Mouse (Mus musculus) spleen, embryonic (tissue): ENCODE measurements around the gene Mettl13.

Experiments used
- CTCF ChIA-PET: fragments of 350-600 bp; sonication (Branson Sonifier 250); formaldehyde crosslinking; loops from one replicate; lab custom pipeline; 2022; lab: Charles Lee

Mettl13 gene

DNA sequence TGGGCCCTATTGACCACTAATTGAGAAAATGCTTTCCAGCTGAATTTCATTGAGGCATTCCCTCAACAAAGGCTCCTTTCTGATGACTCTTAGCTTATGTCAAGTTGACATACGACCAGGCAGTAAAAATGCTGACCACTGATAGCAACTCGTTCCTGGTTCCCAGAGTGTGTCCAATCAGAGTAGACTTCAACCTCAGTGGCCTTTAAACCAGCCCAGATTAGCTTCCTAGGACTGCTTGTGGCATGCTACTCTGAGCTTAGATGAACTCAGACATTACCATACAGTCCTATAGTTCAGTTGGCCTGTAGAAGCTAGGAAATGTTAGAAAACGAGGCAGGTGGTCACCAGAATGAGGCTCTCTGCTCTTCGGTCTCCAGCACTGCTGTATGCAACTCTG lies 16.0 kb downstream of the Mettl13 start:
- CTCF ChIA-PET, result no interaction called here

DNA sequence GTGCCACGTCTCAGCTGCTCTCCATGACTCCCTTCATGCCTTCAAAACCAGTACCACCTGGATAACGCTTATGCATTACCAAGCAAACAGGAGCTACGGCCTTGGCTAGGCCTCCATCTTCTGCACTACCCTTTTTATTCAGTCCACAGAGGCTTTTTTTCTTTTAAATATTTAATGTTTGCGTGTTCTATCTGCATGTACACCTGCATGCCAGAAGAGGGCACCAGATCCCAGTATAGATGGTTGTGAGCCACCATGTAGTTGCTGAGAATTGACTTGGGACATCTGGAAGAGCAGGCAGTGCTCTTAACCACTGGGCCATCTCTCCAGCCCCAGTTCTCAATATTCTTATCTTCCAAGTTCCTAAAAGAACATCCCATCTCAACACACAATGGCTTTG lies 16.8 kb downstream of the Mettl13 start:
- CTCF ChIA-PET, result interaction anchor here (0.5 kb wide), 1 partner anchor 1191 kb away, joined by 3 read pairs; no protein-coding TSS in a partner anchor

DNA sequence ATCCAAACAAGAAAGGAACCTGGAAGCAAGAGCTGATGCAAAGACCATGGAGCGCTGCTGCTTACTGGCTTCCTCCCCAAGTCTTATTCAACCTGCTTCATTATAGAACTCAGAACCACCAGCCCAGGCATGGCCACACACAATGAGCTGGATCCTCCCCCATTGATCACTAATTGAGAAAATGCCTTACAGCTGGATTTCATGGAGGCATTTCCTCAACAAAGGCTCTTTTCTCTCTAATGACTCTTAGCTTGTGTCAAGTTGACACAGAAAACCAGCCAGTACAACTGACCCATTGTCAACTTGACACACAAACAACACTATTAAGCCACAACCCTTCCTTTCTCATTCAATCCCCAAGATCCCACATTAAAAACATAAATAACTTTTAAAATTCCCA lies 17.7 kb downstream of the Mettl13 start:
- CTCF ChIA-PET, result no interaction called here

DNA sequence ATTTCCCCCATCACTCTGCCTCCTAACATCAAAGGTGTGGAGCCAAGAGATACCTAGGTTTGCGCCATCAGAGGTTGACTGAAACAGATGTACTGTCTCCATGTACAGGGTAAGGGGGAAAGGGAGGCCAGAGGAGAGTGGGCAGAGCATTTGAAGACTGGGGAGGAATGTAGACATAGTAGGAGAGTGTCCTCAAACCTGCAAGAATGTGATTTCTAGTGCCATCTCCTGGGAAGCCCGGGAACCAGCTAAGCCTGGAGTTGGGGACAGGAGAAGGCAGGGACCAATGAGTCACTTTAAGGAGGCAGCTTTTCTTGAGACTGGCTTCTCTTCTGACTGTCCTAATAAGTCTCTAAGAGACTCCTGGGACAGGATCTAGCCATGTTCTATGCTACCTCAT lies 18.7 kb downstream of the Mettl13 start:
- CTCF ChIA-PET, result no interaction called here

GRCm38 (mm10) chr1:162515116-162515515 lies 33.2 kb downstream of the Mettl13 start:
- CTCF ChIA-PET, result no interaction called here

DNA sequence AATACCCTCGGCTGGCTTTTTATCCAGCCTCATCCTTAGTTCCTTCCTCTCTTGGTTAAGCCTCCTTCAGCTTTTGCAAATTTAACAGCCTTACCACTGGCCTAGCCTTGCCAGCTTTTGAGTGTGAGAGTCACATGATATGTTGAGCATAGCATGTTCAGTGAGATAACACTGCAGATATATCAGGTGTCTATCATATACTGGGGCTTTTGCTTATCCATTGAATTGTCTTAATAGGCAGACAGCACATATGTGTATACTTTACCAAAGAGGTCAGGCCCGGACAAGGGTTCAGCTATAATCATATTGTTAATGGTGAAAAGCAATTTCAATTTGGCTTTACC lies 38.4 kb downstream of the Mettl13 start:
- CTCF ChIA-PET, result no interaction called here

GRCm38 (mm10) chr1:162509329-162510012 lies 38.9 kb downstream of the Mettl13 start:
- CTCF ChIA-PET, result no interaction called here

- CTCF ChIA-PET, result no interaction called here
Observed at GRCm38 (mm10) chr1:162508211-162509005, 39.9 kb downstream of the Mettl13 start.

- CTCF ChIA-PET, result no interaction called here
Observed at GRCm38 (mm10) chr1:162506516-162506915, 41.8 kb downstream of the Mettl13 start.

GRCm38 (mm10) chr1:162505649-162506048 lies 42.7 kb downstream of the Mettl13 start:
- CTCF ChIA-PET, result no interaction called here
